Mouse (Mus musculus) CH12.LX (cell line): ENCODE measurements around the gene Gm20716. TPM values are rescaled to one million over a fixed set of nuclear protein-coding genes. Genes with fewer than 3 reads are reported as not detected.

Source experiments
- DNase-seq: peaks from one replicate; pipeline ENCODE4 v3.0.0-alpha.2; 2013; ENCODE audit errors: extremely low read depth
- H3K27ac ChIP-seq: 2 replicates; pipeline ENCODE4 v1.5.1; 2012; ENCODE audit warnings: low read depth, mild to moderate bottlenecking, control low read depth, moderate library complexity; ENCODE audit not compliant: insufficient read depth
- H3K27me3 ChIP-seq: replicated peaks from 2 replicates; pipeline ENCODE3; 2012; ENCODE audit warnings: inconsistent platforms
- H3K36me3 ChIP-seq, 2 experiments: replicated peaks in 1 of 2; 2 replicates each; pipeline versions ENCODE3 to v1.6.1; 2012; ENCODE audit warnings: inconsistent platforms in 1 of 2, low read length in 1 of 2, mild to moderate bottlenecking in 1 of 2, mixed read lengths in 1 of 2, moderate library complexity in 1 of 2; ENCODE audit not compliant: control insufficient read depth in 1 of 2, insufficient read depth in 1 of 2
- H3K4me1 ChIP-seq, 2 experiments: 2 replicates each; pipeline ENCODE4 v1.6.1; 2012; ENCODE audit warnings: inconsistent platforms in 1 of 2, moderate library complexity in 1 of 2; ENCODE audit not compliant: insufficient read depth in 2 of 2, control insufficient read depth in 1 of 2
- H3K4me2 ChIP-seq: 2 replicates; pipeline ENCODE4 v1.6.1; 2012; ENCODE audit warnings: low read depth, mild to moderate bottlenecking, control low read depth; ENCODE audit not compliant: poor library complexity, insufficient read depth, severe bottlenecking
- H3K4me3 ChIP-seq, 3 experiments: fragments of 150-350 bp in 1 of 3; sonication (generic) in 1 of 3; replicated peaks in 1 of 3; 2 replicates each; pipeline versions ENCODE3 to v1.5.1; 2011 to 2012; ENCODE audit warnings: low read depth in 2 of 3, low read length in 2 of 3, mild to moderate bottlenecking in 2 of 3, moderate library complexity in 2 of 3, control low read depth in 1 of 3, improper control_type of control experiment in 1 of 3, inconsistent platforms in 1 of 3, mixed read lengths in 1 of 3; ENCODE audit not compliant: poor library complexity in 1 of 3
- H3K79me2 ChIP-seq: replicated peaks from 2 replicates; pipeline ENCODE4 v1.6.1; 2012; ENCODE audit warnings: mild to moderate bottlenecking, moderate library complexity; ENCODE audit not compliant: control insufficient read depth, poor library complexity, insufficient read depth, severe bottlenecking; ENCODE audit errors: extremely low read depth
- H3K9ac ChIP-seq: 2 replicates; pipeline ENCODE4 v1.6.1; 2012; ENCODE audit warnings: low read depth, mild to moderate bottlenecking, control low read depth, moderate library complexity; ENCODE audit not compliant: insufficient read depth
- H3K9me3 ChIP-seq: replicated peaks from 2 replicates; pipeline ENCODE3; 2012; ENCODE audit warnings: low read length, inconsistent platforms, mixed read lengths
- CHD1 ChIP-seq: IDR thresholded peaks from 2 replicates; pipeline ENCODE4 v1.6.1; 2012; ENCODE audit warnings: low read depth, low read length, improper control_type of control experiment, inconsistent platforms
- CHD2 ChIP-seq: IDR thresholded peaks from 2 replicates; pipeline ENCODE4 v1.6.1; 2011; ENCODE audit warnings: low read length, improper control_type of control experiment
- CTCF ChIP-seq, 2 experiments: IDR thresholded peaks in 1 of 2; conservative IDR thresholded peaks in 1 of 2; 2 replicates each; pipeline ENCODE4 v1.5.1; 2011 to 2012; ENCODE audit warnings: low read depth in 2 of 2, low read length in 2 of 2, improper control_type of control experiment in 1 of 2, inconsistent platforms in 1 of 2, mild to moderate bottlenecking in 1 of 2, moderate library complexity in 1 of 2
- E2F4 ChIP-seq: IDR thresholded peaks from 2 replicates; pipeline ENCODE4 v1.6.1; 2011; ENCODE audit warnings: low read depth, low read length, improper control_type of control experiment; ENCODE audit not compliant: insufficient replicate concordance
- ELF1 ChIP-seq: IDR thresholded peaks from 2 replicates; pipeline ENCODE4 v1.6.1; 2014; ENCODE audit warnings: low read depth, mild to moderate bottlenecking, inconsistent platforms, low read length, improper control_type of control experiment
- EP300 ChIP-seq: IDR thresholded peaks from 2 replicates; pipeline ENCODE4 v1.6.1; 2011; ENCODE audit warnings: low read length, improper control_type of control experiment
- ETS1 ChIP-seq: conservative IDR thresholded peaks from 2 replicates; pipeline ENCODE4 v1.6.1; 2012; ENCODE audit warnings: low read depth, mild to moderate bottlenecking, inconsistent platforms, low read length, improper control_type of control experiment, moderate library complexity
- HCFC1 ChIP-seq: IDR thresholded peaks from 2 replicates; pipeline ENCODE4 v1.6.1; 2012; ENCODE audit warnings: low read depth, mild to moderate bottlenecking, inconsistent platforms, low read length, improper control_type of control experiment
- IRF4 ChIP-seq: IDR thresholded peaks from 2 replicates; pipeline ENCODE4 v1.6.1; 2014; ENCODE audit warnings: low read depth, mild to moderate bottlenecking, inconsistent platforms, low read length, improper control_type of control experiment
- JUN ChIP-seq: IDR thresholded peaks from 2 replicates; pipeline ENCODE4 v1.6.1; 2011; ENCODE audit warnings: low read depth, mild to moderate bottlenecking, low read length, improper control_type of control experiment, moderate library complexity; ENCODE audit not compliant: insufficient read depth
- KAT2A ChIP-seq: IDR thresholded peaks from 2 replicates; pipeline ENCODE4 v1.6.1; 2012; ENCODE audit warnings: low read length, improper control_type of control experiment, inconsistent platforms; ENCODE audit not compliant: insufficient replicate concordance
- MAFK ChIP-seq: IDR thresholded peaks from 2 replicates; pipeline ENCODE4 v1.6.1; 2011; ENCODE audit warnings: low read length, improper control_type of control experiment; ENCODE audit not compliant: insufficient replicate concordance
- MAX ChIP-seq: IDR thresholded peaks from 2 replicates; pipeline ENCODE4 v1.6.1; 2011; ENCODE audit warnings: low read length, improper control_type of control experiment
- MAZ ChIP-seq: IDR thresholded peaks from 2 replicates; pipeline ENCODE4 v1.6.1; 2012; ENCODE audit warnings: low read depth, mild to moderate bottlenecking, inconsistent platforms, low read length, improper control_type of control experiment, moderate library complexity
- MEF2A ChIP-seq: IDR thresholded peaks from 2 replicates; pipeline ENCODE4 v1.6.1; 2014; ENCODE audit warnings: low read depth, mild to moderate bottlenecking, inconsistent platforms, low read length, improper control_type of control experiment, borderline replicate concordance
- MYC ChIP-seq: IDR thresholded peaks from 2 replicates; pipeline ENCODE4 v1.6.1; 2011; ENCODE audit warnings: low read depth, mild to moderate bottlenecking, improper control_type of control experiment, low read length
- NELFE ChIP-seq: IDR thresholded peaks from 2 replicates; pipeline ENCODE4 v1.6.1; 2011; ENCODE audit warnings: low read depth, low read length, improper control_type of control experiment
- NRF1 ChIP-seq: IDR thresholded peaks from 2 replicates; pipeline ENCODE4 v1.6.1; 2014; ENCODE audit warnings: low read depth, mild to moderate bottlenecking, inconsistent platforms, low read length, improper control_type of control experiment, moderate library complexity
- POLR2A ChIP-seq: IDR thresholded peaks from 2 replicates; pipeline ENCODE4 v1.6.1; 2011; ENCODE audit warnings: low read depth, mild to moderate bottlenecking, improper control_type of control experiment, low read length
- RCOR1 ChIP-seq: conservative IDR thresholded peaks from 2 replicates; pipeline ENCODE4 v1.6.1; 2012; ENCODE audit warnings: low read depth, mild to moderate bottlenecking, inconsistent platforms, low read length, improper control_type of control experiment
- SIN3A ChIP-seq: IDR thresholded peaks from 2 replicates; pipeline ENCODE4 v1.6.1; 2012; ENCODE audit warnings: low read length, improper control_type of control experiment, inconsistent platforms
- SMC3 ChIP-seq: IDR thresholded peaks from 2 replicates; pipeline ENCODE4 v1.6.1; 2011; ENCODE audit warnings: low read depth, low read length, improper control_type of control experiment
- TBP ChIP-seq: conservative IDR thresholded peaks from 2 replicates; pipeline ENCODE4 v1.6.1; 2011; ENCODE audit warnings: low read depth, low read length, improper control_type of control experiment
- USF1 ChIP-seq: IDR thresholded peaks from 2 replicates; pipeline ENCODE4 v1.6.1; 2014; ENCODE audit warnings: low read depth, mild to moderate bottlenecking, inconsistent platforms, low read length, improper control_type of control experiment
- USF2 ChIP-seq: conservative IDR thresholded peaks from 2 replicates; pipeline ENCODE4 v1.6.1; 2011; ENCODE audit warnings: low read depth, low read length, improper control_type of control experiment
- ZC3H11A ChIP-seq: IDR thresholded peaks from 2 replicates; pipeline ENCODE4 v1.6.1; 2012; ENCODE audit warnings: low read depth, mild to moderate bottlenecking, inconsistent platforms, low read length, improper control_type of control experiment
- ZKSCAN1 ChIP-seq: IDR thresholded peaks from 2 replicates; pipeline ENCODE4 v1.6.1; 2012; ENCODE audit warnings: low read depth, inconsistent platforms, low read length, improper control_type of control experiment, borderline replicate concordance
- ZNF384 ChIP-seq: IDR thresholded peaks from 2 replicates; pipeline ENCODE4 v1.6.1; 2012; ENCODE audit warnings: low read depth, low read length, improper control_type of control experiment, inconsistent platforms
- dilution Hi-C: fragments of 300-500 bp; cut with MboI; formaldehyde crosslinking; loops from 2 replicates; pipeline ENCODE4 v1.14.3; 2020; ENCODE audit warnings: low sequenced_read_pairs; ENCODE audit not compliant: extremely low pct_unique_long_range_greater_than_20kb, extremely low pct_ligation_motif_present
- in situ Hi-C: fragments of 300-500 bp; cut with MboI; formaldehyde crosslinking; loops from 3 replicates; pipeline ENCODE4 v1.14.3; 2019; ENCODE audit warnings: low sequenced_read_pairs, low pct_ligation_motif_present, low pct_unique_long_range_greater_than_20kb, mixed read lengths
- polyA plus RNA-seq: library from polyadenylated mRNA; unstranded; fragments of >175 nt; gene quantifications from 2 replicates; pipeline ENCODE4 v1.2.1, GENCODE M21; 2012; ENCODE audit warnings: low read depth; ENCODE audit not compliant: insufficient read length
- total RNA-seq, 2 experiments: library from RNA; depleted of rRNA; stranded (reverse); fragments of 300-350 nt in 1 of 2; fragments of >200 nt in 1 of 2; gene quantifications; 2 replicates each; pipeline ENCODE4 v1.2.3; 2012 to 2014

Gm20716 gene
- total and polyA plus RNA-seq, 3 experiments = 27.8 to 34.8 (median 28.6) TPM

DNA sequence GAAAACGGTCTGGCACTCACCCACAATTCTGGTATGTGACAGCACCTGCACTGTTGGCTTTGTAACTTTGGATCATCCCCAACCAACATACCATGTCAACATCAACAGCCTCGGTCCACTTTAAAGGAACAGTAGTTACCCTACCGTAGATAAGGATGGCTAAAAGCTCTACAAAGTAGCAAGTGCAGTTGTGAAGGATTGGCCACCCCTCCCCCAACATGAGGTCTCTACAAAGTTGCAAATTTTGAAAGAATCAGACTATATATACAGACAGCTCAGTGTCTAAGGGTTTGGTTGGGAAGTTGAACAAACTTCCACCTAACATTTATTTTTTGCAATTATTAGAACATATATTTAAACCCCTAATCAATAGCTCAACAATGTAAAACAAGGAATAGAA, 22.3 kb downstream of the Gm20716 start:
- Histone ChIP-seq H3K4me3 (no peak overlapping the region), H3K27me3 (no peaks in the 10 kb centered on the region), H3K9ac (peak overlapping the region; percentile 45; the same call in 1 of the 2 replicates), H3K36me3 (peaks cover 40 to 72% of the 10 kb centered on the region in 2 experiments), H3K4me1 (peaks cover 10 to 39% of the 10 kb centered on the region in 2 experiments), H3K79me2 (peaks cover 34% of the 10 kb centered on the region), H3K27ac (peak overlapping the region; percentile 77; the same call in 1 of the 2 replicates), H3K4me2 (no peak overlapping the region), H3K9me3 (peaks cover 4% of the 10 kb centered on the region)
- DNase-seq = no peak
- in situ Hi-C loops = loop anchor here (5.0 kb wide), 1 partner anchor 96 kb away; no protein-coding TSS in a partner anchor
- TF ChIP-seq CHD2 = peak; percentile 71
- no peak for TF ChIP-seq CHD1
- no peak for TF ChIP-seq KAT2A
- no peak for TF ChIP-seq MYC
- no peak for TF ChIP-seq USF1
- no peak for TF ChIP-seq MEF2A
- dilution Hi-C loops = no loop called here

GRCm38 (mm10) chr2:168206725-168207644, 23.2 kb downstream of the Gm20716 start, which contains the start of gene Adnp:
TSS of gene Adnp (minus strand) at chr2:168207112.
- H3K36me3 ChIP-seq = peaks cover 34 to 67% of the 10 kb centered on the region in 2 experiments
- no peaks in the 10 kb centered on the region for H3K27me3 ChIP-seq
- peaks cover 4% of the 10 kb centered on the region for H3K9me3 ChIP-seq
- peaks cover 43% of the 10 kb centered on the region for H3K79me2 ChIP-seq
- H3K9ac ChIP-seq = peak within 1 kb of the TSS; percentile 94
- peak; percentile 96 for DNase-seq
- dilution Hi-C loops (no loop called here), in situ Hi-C loops (loop anchor here (5.0 kb wide), 1 partner anchor 95 kb away; no protein-coding TSS in a partner anchor)
- peaks cover 10 to 41% of the 10 kb centered on the region in 2 experiments for H3K4me1 ChIP-seq
- peak within 1 kb of the TSS; percentile 78 for H3K27ac ChIP-seq
- peak within 1 kb of the TSS; percentile 63 for H3K4me2 ChIP-seq
- peak within 1 kb of the TSS; percentile 94 to 100 (median 96) for H3K4me3 ChIP-seq
- peak; percentile 83 for TF ChIP-seq HCFC1
- no peak for TF ChIP-seq E2F4
- peak; percentile 77; the same call in 1 of the 2 replicates for TF ChIP-seq CHD1
- TF ChIP-seq NRF1 = peak; percentile 71
- TF ChIP-seq ZC3H11A = no peak
- TF ChIP-seq SMC3 = peak; percentile 36
- peak; percentile 100 for TF ChIP-seq CHD2
- TF ChIP-seq USF2 = no peak; the same call in 1 of the 2 replicates
- no peak for TF ChIP-seq ZNF384
- TF ChIP-seq EP300 = peak; percentile 77; the same call in 1 of the 2 replicates
- peak in 1 of 2 experiments; percentile 85; a peak in 2 of 4 replicates for TF ChIP-seq CTCF (conservative IDR thresholded peaks at IDR 0.05 in 1 of 2, IDR thresholded peaks at IDR 0.05 in 1 of 2; ENCODE audit: low read depth in 2 of 2, low read length in 2 of 2)
- TF ChIP-seq MEF2A = peak; percentile 94
- peak; percentile 43; the same call in 1 of the 2 replicates for TF ChIP-seq JUN
- TF ChIP-seq ZKSCAN1 = peak; percentile 67; the same call in 1 of the 2 replicates
- TF ChIP-seq SIN3A = peak; percentile 97
- peak; percentile 86 for TF ChIP-seq IRF4
- peak; percentile 98 for TF ChIP-seq MAX
- 0 out of 2 replicates have a peak, but pooled peaks have one; percentile 46 for TF ChIP-seq MAFK
- peak; percentile 76 for TF ChIP-seq ELF1
- peak; percentile 98 for TF ChIP-seq MAZ
- TF ChIP-seq ETS1 = peak; percentile 86
- peak; percentile 76 for TF ChIP-seq POLR2A
- TF ChIP-seq NELFE = peak; percentile 79; the same call in 1 of the 2 replicates
- peak; percentile 99 for TF ChIP-seq KAT2A
- peak; percentile 91 for TF ChIP-seq RCOR1
- TF ChIP-seq TBP = peak; percentile 81
